Mouse (Mus musculus): ENCODE results near the gene Ly6g6f. TPM values are rescaled to one million over a fixed set of nuclear protein-coding genes. Genes with fewer than 3 reads are reported as not detected.
"Not testable (repeated sequence)": the region's sequence is repeated elsewhere in the genome, so short reads cannot be mapped to it uniquely, and the experiment has no call there.

The Ly6g6f gene
- polyA plus RNA-seq, 1 experiment from 2014 or later, result not detected

DNA sequence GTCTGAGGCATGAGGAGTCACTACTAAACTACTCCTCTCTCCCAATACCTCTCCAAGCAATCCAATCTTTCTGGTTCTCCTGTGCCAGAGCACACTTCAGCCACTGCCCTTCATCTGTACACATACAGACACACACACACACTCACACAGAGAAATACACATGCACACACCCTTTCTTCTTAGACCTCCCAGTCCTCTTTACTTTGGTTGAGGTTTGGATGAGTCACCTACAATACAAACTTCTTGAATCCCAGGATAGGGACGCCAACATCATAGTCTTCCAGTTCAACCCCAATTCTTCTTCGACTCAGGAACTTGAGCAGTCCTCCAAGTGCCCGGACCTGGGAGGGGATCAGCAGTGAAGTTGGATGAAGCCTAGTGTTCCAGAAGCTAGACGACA is 41.6 kb downstream of the Ly6g6f start:
- Histone ChIP-seq H3K4me3 (ENCODE audit: low read depth, low read length) (no peak overlapping the region), H3K4me1 (replicated peaks; ENCODE audit: control insufficient read depth, insufficient read depth, low read length) (peaks cover 11% of the 10 kb centered on the region; the same call in 1 of the 2 replicates), H3K36me3 (ENCODE audit: control insufficient read depth, insufficient read depth) (no peaks in the 10 kb centered on the region), H3K9me3 (ENCODE audit: control insufficient read depth) (no peaks in the 10 kb centered on the region), H3K27ac (ENCODE audit: low read depth, low read length) (no peak overlapping the region), H3K9ac (ENCODE audit: low read depth, low read length) (no peak overlapping the region), H3K27me3 (replicated peaks; ENCODE audit: control insufficient read depth, insufficient read depth, low read length) (no peaks in the 10 kb centered on the region), H3K4me2 (replicated peaks; ENCODE audit: low read depth) (no peak overlapping the region)
- TF ChIP-seq CTCF (IDR thresholded peaks at IDR 0.05; ENCODE audit: low read depth), result no peak
- WGBS, result 77% methylated on average over 4 of the region's 4 CpGs
- ATAC-seq, result no peak

DNA sequence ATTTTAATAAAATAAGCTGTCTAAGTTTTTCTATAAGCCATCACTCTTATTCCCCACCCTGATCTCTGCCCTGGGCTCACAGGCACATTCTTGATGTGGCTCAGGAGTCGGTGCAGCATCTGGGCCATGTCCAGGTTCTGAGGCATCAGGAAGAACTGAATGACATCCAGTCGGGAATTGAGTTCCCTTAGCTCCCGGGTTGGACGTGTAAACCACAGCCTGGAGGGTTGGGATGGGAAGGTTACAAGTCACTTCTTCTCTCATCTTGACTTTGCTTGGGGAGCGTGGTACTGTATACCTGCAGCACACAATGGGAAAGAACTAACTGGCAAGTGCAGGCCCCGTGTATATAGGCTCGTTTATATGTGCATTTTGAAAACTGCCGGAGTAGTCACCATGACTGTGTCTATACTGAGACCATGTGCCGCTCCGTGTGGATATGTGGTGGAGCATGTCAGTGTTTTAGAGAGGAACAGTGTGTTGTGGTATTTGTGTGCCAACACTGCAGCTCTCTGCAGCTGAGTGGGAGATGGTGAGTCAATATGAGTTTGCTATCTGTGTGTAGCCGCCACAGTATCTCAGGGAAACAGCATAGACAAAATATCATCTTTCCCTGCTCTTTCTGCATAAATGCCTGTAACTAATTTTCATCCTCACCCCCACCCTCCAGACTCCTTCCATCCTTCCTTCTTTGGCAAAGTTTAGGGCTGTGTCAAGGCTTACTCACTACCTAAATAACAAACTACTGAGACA is 46.1 kb downstream of the Ly6g6f start:
- no peak for ATAC-seq
- TF ChIP-seq CTCF (IDR thresholded peaks at IDR 0.05; ENCODE audit: low read depth), result no peak
- Histone ChIP-seq H3K4me3 (ENCODE audit: low read depth, low read length) (no peak overlapping the region), H3K27me3 (replicated peaks; ENCODE audit: control insufficient read depth, insufficient read depth, low read length) (no peaks in the 10 kb centered on the region), H3K9me3 (ENCODE audit: control insufficient read depth) (no peaks in the 10 kb centered on the region), H3K27ac (ENCODE audit: low read depth, low read length) (no peak overlapping the region), H3K4me2 (replicated peaks; ENCODE audit: low read depth) (no peak overlapping the region), H3K4me1 (replicated peaks; ENCODE audit: control insufficient read depth, insufficient read depth, low read length) (no peaks in the 10 kb centered on the region), H3K9ac (ENCODE audit: low read depth, low read length) (no peak overlapping the region), H3K36me3 (ENCODE audit: control insufficient read depth, insufficient read depth) (no peaks in the 10 kb centered on the region)
- WGBS, result 87% methylated on average over 11 of the region's 11 CpGs

DNA sequence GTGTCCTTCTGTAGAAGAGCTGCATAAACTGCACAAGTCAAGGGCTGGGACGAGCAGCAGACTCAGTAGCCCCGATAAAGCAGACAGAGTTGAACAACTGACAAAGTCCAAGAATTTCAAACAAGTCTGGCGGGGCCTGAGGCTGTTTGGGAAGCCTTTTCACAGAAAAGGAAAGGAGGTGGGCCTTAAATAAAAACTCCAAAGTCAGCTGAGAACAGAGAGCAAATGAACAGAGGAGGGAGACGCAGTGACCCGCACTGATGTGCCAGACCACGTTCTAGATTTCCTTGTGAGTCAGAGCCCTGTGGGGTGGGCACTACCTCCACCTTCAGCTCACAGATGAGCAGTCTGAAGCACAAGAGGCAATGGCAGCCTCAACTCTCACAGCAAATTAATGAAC is 50.5 kb downstream of the Ly6g6f start:
- ATAC-seq, result no peak
- WGBS, result 35% methylated on average over 6 of the region's 6 CpGs
- Histone ChIP-seq H3K4me2 (replicated peaks; ENCODE audit: low read depth) (no peak overlapping the region), H3K9me3 (ENCODE audit: control insufficient read depth) (no peaks in the 10 kb centered on the region), H3K9ac (ENCODE audit: low read depth, low read length) (no peak overlapping the region), H3K4me1 (replicated peaks; ENCODE audit: control insufficient read depth, insufficient read depth, low read length) (no peaks in the 10 kb centered on the region), H3K4me3 (ENCODE audit: low read depth, low read length) (no peak overlapping the region), H3K36me3 (ENCODE audit: control insufficient read depth, insufficient read depth) (no peaks in the 10 kb centered on the region), H3K27me3 (replicated peaks; ENCODE audit: control insufficient read depth, insufficient read depth, low read length) (no peaks in the 10 kb centered on the region), H3K27ac (ENCODE audit: low read depth, low read length) (no peak overlapping the region)
- TF ChIP-seq CTCF (IDR thresholded peaks at IDR 0.05; ENCODE audit: low read depth), result no peak

DNA sequence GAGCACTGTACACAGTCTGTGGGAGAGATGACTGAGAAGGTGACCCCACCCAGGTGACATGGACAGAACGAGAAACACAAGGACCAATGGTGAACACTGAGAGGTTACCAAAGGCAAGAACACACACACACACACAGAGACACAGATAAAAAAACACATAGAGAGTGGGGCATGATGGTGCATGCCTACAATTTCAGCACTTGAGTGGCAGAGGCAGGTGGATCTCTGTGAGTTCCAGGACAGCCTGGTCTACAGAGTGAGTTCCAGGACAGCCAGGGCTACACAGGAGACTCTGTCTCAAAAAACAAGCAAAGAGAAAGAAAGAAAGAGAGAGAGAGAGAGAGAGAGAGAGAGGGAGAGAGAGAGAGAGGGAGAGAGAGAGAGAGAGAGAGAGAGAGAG is 51.7 kb downstream of the Ly6g6f start:
- not testable (repeated sequence) for H3K9ac ChIP-seq (ENCODE audit: low read depth, low read length); H3K9me3 ChIP-seq (ENCODE audit: control insufficient read depth); ATAC-seq; H3K4me3 ChIP-seq (ENCODE audit: low read depth, low read length); H3K4me2 ChIP-seq (replicated peaks; ENCODE audit: low read depth); H3K36me3 ChIP-seq (ENCODE audit: control insufficient read depth, insufficient read depth); H3K27ac ChIP-seq (ENCODE audit: low read depth, low read length); H3K4me1 ChIP-seq (replicated peaks; ENCODE audit: control insufficient read depth, insufficient read depth, low read length); H3K27me3 ChIP-seq (replicated peaks; ENCODE audit: control insufficient read depth, insufficient read depth, low read length)
- WGBS, result 55% methylated on average over 1 of the region's 1 CpGs

DNA sequence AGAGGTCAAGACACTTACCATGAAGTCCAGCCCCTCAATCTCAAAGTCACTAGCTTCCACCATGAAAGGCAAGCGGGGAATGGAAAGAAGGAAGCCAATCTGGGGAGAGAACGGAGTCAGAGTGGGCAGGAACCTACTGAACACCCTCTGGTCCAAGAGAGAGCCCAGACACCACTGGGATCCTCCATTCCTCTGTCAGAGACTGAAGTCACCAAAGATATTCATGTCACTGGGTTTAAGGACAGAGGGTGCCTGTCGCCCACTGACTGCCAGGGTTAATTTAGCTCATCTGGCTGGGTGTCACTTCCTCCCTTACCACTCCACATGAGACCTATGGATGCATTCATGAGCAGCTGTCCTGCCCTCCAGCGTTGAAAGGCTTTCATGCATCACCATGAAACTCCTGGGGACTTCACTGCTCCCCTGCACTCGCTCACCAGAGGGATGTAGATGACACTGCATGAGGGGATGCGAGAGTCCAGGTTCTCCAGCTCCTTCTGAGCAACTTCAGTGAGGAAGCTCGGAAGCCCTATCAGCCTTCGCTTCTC is 53.0 kb downstream of the Ly6g6f start:
- Histone ChIP-seq H3K27ac (ENCODE audit: low read depth, low read length) (no peak overlapping the region), H3K4me1 (replicated peaks; ENCODE audit: control insufficient read depth, insufficient read depth, low read length) (no peaks in the 10 kb centered on the region), H3K4me2 (replicated peaks; ENCODE audit: low read depth) (no peak overlapping the region), H3K27me3 (replicated peaks; ENCODE audit: control insufficient read depth, insufficient read depth, low read length) (no peaks in the 10 kb centered on the region), H3K9ac (ENCODE audit: low read depth, low read length) (no peak overlapping the region), H3K9me3 (ENCODE audit: control insufficient read depth) (no peaks in the 10 kb centered on the region), H3K36me3 (ENCODE audit: control insufficient read depth, insufficient read depth) (no peaks in the 10 kb centered on the region), H3K4me3 (ENCODE audit: low read depth, low read length) (no peak overlapping the region)
- no peak for ATAC-seq
- no peak for TF ChIP-seq CTCF (IDR thresholded peaks at IDR 0.05; ENCODE audit: low read depth)
- WGBS, result 76% methylated on average over 8 of the region's 8 CpGs

DNA sequence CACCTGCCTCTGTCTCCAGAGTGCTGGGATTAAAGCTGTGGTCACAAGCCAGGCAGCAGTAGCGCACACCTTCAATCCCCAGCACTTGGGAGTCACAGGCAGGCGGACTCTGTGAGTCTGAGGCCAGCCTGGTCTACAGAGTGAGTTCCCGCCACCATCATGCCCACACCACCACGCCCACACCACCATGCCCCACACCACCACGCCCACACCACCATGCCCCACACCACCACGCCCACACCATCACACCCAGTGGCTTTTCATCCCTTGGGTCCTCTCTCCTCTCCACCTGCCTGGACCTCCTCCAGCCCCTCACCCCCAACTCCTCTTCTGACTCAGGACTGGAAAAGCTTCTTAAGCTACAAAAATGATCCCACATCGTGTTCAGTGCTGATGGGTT is 53.5 kb downstream of the Ly6g6f start:
- H3K9ac ChIP-seq (ENCODE audit: low read depth, low read length), result no peak overlapping the region
- no peak overlapping the region for H3K27ac ChIP-seq (ENCODE audit: low read depth, low read length)
- no peak overlapping the region for H3K4me2 ChIP-seq (replicated peaks; ENCODE audit: low read depth)
- ATAC-seq, result no peak
- H3K4me3 ChIP-seq (ENCODE audit: low read depth, low read length), result no peak overlapping the region
- no peaks in the 10 kb centered on the region for H3K36me3 ChIP-seq (ENCODE audit: control insufficient read depth, insufficient read depth)
- WGBS, result 85% methylated on average over 7 of the region's 7 CpGs
- H3K4me1 ChIP-seq (replicated peaks; ENCODE audit: control insufficient read depth, insufficient read depth, low read length), result no peaks in the 10 kb centered on the region
- no peaks in the 10 kb centered on the region for H3K9me3 ChIP-seq (ENCODE audit: control insufficient read depth)
- no peak for TF ChIP-seq CTCF (IDR thresholded peaks at IDR 0.05; ENCODE audit: low read depth)
- no peaks in the 10 kb centered on the region for H3K27me3 ChIP-seq (replicated peaks; ENCODE audit: control insufficient read depth, insufficient read depth, low read length)
